Mouse (Mus musculus) lung, embryonic 16.5 days (tissue): ENCODE results near the gene Troap. TPM values are rescaled to one million over a fixed set of nuclear protein-coding genes. Genes with fewer than 3 reads are reported as not detected.

Source experiments
- ATAC-seq: fragments of 200-750 bp; cut with Nextera tagmentation; 2 replicates; pipeline ENCODE4 v1.8.0; 2017; ENCODE audit warnings: low read depth, mild to moderate bottlenecking, moderate library complexity
- H3K27ac ChIP-seq: fragments of 300-500 bp; sonication (generic); 2 replicates; pipeline ENCODE4 v1.5.1; 2014; ENCODE audit warnings: mild to moderate bottlenecking, control low read depth, low read length
- H3K27me3 ChIP-seq: fragments of 300-500 bp; sonication (generic); 2 replicates; pipeline ENCODE4 v1.6.1; 2014; ENCODE audit warnings: low read depth, low read length, mixed read lengths; ENCODE audit not compliant: control insufficient read depth, insufficient read depth
- H3K36me3 ChIP-seq: fragments of 300-500 bp; sonication (generic); 2 replicates; pipeline ENCODE4 v1.6.1; 2014; ENCODE audit warnings: low read length; ENCODE audit not compliant: control insufficient read depth, insufficient read depth
- H3K4me1 ChIP-seq: fragments of 300-500 bp; sonication (generic); replicated peaks from 2 replicates; pipeline ENCODE4 v1.6.1; 2014; ENCODE audit warnings: low read length, mixed read lengths; ENCODE audit not compliant: control insufficient read depth, insufficient read depth
- H3K4me2 ChIP-seq: fragments of 300-500 bp; sonication (generic); 2 replicates; pipeline ENCODE4 v1.6.1; 2014; ENCODE audit warnings: low read depth, low read length, control low read depth
- H3K4me3 ChIP-seq: fragments of 300-500 bp; sonication (generic); 2 replicates; pipeline ENCODE4 v1.5.1; 2014; ENCODE audit warnings: mild to moderate bottlenecking, low read length, control low read depth
- H3K9ac ChIP-seq: fragments of 300-500 bp; sonication (generic); 2 replicates; pipeline ENCODE4 v1.6.1; 2014; ENCODE audit warnings: low read length, control low read depth
- H3K9me3 ChIP-seq: fragments of 300-500 bp; sonication (generic); 2 replicates; pipeline ENCODE4 v1.6.1; 2016; ENCODE audit warnings: low read length; ENCODE audit not compliant: control insufficient read depth
- WGBS: fragments of 180-500 bp; shearing (Covaris S2); extraction: QIAGEN DNeasy Blood & Tissue Kit; methylation state at CpG from one replicate; pipeline ENCODE4 v1.1.7; 2014; 5-methylcytosine and 5-hydroxymethylcytosine counted together
- polyA plus RNA-seq: library from polyadenylated mRNA; unstranded; fragments of >200 nt; fragmentation: Nextera tagmentation; extraction: Ambion mirVana; gene quantifications from 2 replicates; pipeline ENCODE4 v1.2.1, GENCODE M21; 2015

Troap gene
- polyA plus RNA-seq, 1 experiment from 2014 or later, result 39.5 TPM

DNA sequence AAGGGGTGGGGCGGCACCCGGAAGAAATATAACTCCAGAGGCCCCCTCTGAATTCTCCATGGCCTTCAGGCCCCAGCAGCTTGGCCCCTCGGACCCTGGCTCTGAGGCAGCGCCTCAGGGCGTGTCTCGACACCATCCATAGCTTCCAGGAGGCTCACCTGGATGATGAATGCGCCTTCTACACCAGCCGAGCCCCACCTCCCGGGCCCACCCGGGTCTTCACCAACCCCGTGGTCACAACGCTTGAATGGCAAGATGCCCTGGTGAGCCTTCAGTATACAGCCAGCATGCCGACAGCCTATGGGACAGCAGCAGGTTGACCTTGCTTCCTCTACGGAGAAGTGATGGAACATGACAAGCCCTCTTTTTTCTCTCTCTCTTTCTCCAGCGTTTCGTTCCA lies 8.5 kb downstream of the Troap start:
- Histone ChIP-seq H3K9me3 (no peaks in the 10 kb centered on the region), H3K36me3 (peaks cover 29% of the 10 kb centered on the region), H3K4me1 (peaks cover 13% of the 10 kb centered on the region), H3K4me2 (no peak overlapping the region), H3K27me3 (peaks cover 32% of the 10 kb centered on the region), H3K27ac (no peak overlapping the region), H3K9ac (no peak overlapping the region), H3K4me3 (no peak overlapping the region)
- no peak for ATAC-seq
- 84% methylated on average over 16 of the region's 16 CpGs for WGBS

DNA sequence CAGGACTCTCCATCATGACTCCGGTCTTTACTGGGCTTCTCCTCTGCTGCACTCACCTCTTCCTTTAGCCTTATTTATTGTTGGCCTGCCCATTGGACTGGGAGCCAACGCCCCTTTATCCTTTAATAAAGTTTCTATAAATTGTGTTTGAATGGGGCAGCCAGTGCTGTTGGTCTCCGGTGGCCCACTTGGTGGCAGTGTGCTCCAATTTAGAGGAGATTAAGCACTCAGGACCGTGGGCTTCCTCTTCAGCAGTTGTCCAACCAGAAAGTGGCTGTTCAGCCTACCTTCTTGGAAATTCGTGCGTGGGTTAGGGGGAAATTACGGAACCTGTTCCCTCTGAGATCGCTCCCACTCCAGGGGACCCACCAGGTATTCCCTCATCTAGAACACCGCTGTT lies 8.9 kb downstream of the Troap start:
- Histone ChIP-seq H3K4me2 (no peak overlapping the region), H3K4me1 (peaks cover 12% of the 10 kb centered on the region), H3K27me3 (peaks cover 36% of the 10 kb centered on the region), H3K9ac (no peak overlapping the region), H3K9me3 (no peaks in the 10 kb centered on the region), H3K27ac (no peak overlapping the region), H3K36me3 (peaks cover 26% of the 10 kb centered on the region), H3K4me3 (no peak overlapping the region)
- 0 out of 2 replicates have a peak, but pooled peaks have one; percentile 34 for ATAC-seq
- 63% methylated on average over 9 of the region's 9 CpGs for WGBS

DNA sequence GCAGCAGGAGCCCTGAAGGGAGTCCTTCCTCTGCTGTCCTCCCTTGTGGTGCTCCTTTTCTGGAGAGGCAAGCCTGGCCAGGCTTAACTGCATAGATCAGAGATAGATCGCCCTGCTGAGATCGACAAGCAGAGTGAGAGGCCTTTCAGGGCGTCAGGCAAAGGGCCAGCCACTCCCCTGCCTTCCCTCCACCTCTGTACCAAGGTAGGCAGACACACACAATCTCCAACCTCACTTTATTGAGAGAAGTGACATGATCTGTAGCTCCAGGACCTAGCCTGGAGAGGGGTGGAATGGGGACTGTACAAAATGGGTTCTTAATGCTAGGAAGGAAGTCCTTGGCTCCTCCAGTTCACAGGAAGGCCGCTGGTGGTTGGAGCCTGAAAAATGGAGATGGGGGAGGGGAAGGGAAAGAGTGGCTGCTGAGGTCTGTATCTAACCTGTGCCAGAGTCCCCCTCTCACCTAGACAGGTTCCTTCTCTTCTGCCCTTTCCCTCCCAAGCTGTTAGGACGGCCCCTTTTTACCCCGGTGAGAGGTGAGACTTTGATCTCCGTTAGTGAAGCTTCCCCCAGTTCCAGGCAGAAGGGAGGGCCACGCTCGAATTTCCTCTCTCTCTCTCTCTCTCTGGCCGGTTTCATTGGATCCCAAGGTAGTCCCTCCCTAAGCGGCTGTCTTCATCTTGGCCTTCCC lies 9.6 kb downstream of the Troap start:
- H3K9me3 ChIP-seq, result no peaks in the 10 kb centered on the region
- ATAC-seq, result no peak
- peaks cover 12% of the 10 kb centered on the region for H3K4me1 ChIP-seq
- WGBS, result 6% methylated on average over 11 of the region's 11 CpGs
- peaks cover 44% of the 10 kb centered on the region for H3K27me3 ChIP-seq
- no peak overlapping the region for H3K9ac ChIP-seq
- no peak overlapping the region for H3K27ac ChIP-seq
- H3K4me3 ChIP-seq, result no peak overlapping the region; the same call in 1 of the 2 replicates
- H3K4me2 ChIP-seq, result peak overlapping the region; percentile 17
- peaks cover 22% of the 10 kb centered on the region for H3K36me3 ChIP-seq

DNA sequence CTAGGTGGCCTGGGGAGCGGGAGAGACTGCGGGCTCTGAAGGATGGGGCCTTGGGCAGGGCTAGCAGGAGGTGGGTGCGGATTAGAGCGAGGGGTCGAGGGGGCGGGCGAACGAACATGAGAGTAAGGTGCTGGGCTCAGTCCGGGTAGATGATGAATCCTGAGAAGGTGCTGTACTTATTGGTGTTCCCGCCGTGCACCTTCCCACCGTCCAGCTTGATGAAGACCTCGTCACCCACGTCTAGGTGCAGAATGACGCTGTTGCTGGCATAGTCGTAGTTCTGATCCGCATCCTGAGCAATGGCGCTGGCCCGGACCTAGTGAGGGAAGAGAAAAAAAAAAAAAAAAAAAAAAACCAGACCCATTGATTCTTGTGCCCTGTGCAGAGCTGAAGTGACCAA lies 10.2 kb downstream of the Troap start:
- Histone ChIP-seq H3K4me2 (peak overlapping the region; percentile 17), H3K36me3 (peaks cover 22% of the 10 kb centered on the region), H3K4me3 (no peak overlapping the region), H3K27me3 (peaks cover 50% of the 10 kb centered on the region), H3K9ac (no peak overlapping the region), H3K9me3 (no peaks in the 10 kb centered on the region), H3K4me1 (peaks cover 12% of the 10 kb centered on the region), H3K27ac (no peak overlapping the region)
- 16% methylated on average over 19 of the region's 19 CpGs for WGBS
- no peak for ATAC-seq

DNA sequence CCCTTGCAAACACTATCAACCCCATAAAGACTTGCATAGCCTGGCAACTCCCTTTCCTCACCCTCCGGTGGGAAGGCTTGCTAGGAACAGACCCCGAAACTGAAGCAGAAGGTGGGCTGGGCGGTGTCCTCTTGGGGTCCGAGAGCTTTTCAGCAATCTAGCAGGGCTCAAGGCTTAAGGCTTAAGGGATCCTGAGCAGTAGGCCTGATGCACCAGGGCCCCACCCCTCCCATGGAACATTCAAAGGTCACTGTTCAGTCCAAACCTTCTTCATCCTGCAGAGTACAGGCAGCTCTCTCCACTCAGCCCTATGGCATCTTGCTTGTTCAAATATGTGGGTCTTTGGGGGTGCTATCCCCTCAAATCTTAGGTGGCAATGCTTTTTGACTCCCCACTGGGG lies 11.6 kb downstream of the Troap start:
- no peaks in the 10 kb centered on the region for H3K9me3 ChIP-seq
- no peak overlapping the region for H3K9ac ChIP-seq
- H3K4me2 ChIP-seq, result no peak overlapping the region
- ATAC-seq, result no peak
- H3K27me3 ChIP-seq, result peaks cover 63% of the 10 kb centered on the region
- H3K27ac ChIP-seq, result no peak overlapping the region
- H3K36me3 ChIP-seq, result peaks cover 19% of the 10 kb centered on the region
- WGBS, result 81% methylated on average over 4 of the region's 4 CpGs
- H3K4me3 ChIP-seq, result no peak overlapping the region
- H3K4me1 ChIP-seq, result peaks cover 12% of the 10 kb centered on the region

DNA sequence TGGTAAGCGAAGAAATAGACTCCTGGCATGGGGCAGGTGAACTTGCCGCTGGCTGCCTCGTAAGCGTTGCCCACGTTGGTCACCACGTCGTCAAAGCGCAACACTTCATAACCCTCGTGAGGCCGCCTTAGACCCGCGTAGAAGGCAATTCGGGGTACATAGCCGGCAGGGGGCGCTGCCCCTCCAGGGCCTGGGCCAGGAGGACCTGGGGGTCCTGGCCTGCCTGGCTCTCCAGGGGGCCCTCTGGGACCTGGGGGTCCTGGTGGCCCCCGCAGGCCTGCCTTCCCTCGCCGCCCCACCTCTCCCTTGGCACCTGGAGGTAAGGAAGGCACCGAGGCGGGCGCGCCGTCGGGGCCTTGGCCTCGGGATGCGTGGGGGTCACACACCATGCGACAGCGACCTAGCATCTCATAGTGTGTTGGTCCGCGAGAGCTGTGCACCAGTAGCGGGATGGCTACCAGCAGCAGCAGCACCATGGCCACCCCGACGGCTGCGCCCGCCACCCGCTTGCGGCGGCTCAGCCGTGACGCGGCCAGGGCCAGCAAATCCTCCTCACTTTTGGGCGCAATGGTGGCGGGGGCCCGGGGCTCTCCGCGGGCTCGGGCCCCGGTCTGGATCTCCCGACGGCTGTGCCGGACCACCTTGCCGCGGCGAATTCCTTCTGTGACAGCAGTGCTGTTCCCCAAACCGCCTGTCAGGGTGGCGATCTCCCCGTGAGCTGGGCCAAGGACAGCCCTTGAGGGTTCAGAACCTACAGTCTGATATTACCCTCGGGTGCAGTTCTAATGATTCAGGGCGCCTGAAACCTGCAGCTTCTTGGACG lies 13.1 kb downstream of the Troap start, which contains the start of gene C1ql4:
C1ql4 (minus strand) TSS at position 565 of the 823 bp plus-strand sequence.
- ATAC-seq, result no peak
- peaks cover 12% of the 10 kb centered on the region for H3K4me1 ChIP-seq
- H3K27me3 ChIP-seq, result peaks cover 76% of the 10 kb centered on the region
- H3K9me3 ChIP-seq, result no peaks in the 10 kb centered on the region
- WGBS, result 7% methylated on average over 60 of the region's 60 CpGs
- H3K27ac ChIP-seq, result no peak within 1 kb of the TSS
- H3K9ac ChIP-seq, result no peak within 1 kb of the TSS
- peak within 1 kb of the TSS; percentile 33 for H3K4me3 ChIP-seq
- peaks cover 8% of the 10 kb centered on the region for H3K36me3 ChIP-seq
- peak within 1 kb of the TSS; percentile 51 for H3K4me2 ChIP-seq

DNA sequence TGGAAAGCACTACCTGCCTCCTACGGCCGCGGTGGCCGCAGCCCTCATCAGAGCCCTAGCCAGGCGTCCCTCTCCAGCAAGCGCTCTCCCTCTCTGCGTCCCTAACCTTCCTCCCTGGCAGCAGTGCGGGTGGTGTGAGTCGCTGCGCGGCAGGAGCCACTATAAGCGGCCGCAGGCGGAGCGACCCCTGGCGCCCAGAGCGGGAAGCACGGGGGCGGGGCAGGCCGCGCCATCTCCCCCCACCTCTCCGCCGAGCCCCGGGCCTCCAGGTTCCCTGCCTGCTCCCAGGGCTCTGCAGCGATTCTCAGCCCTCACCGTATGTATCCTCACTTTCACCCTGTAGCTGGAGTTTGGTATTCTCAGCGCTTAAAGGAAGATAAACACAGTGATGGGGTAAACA lies 13.9 kb downstream of the Troap start:
- ATAC-seq, result peak; percentile 83
- Histone ChIP-seq H3K9me3 (no peaks in the 10 kb centered on the region), H3K9ac (no peak overlapping the region), H3K36me3 (no peaks in the 10 kb centered on the region), H3K27ac (no peak overlapping the region), H3K4me2 (peak overlapping the region; percentile 51), H3K4me1 (peaks cover 12% of the 10 kb centered on the region), H3K4me3 (peak overlapping the region; percentile 33), H3K27me3 (peaks cover 83% of the 10 kb centered on the region)
- under 1% methylated on average over 27 of the region's 27 CpGs for WGBS

DNA sequence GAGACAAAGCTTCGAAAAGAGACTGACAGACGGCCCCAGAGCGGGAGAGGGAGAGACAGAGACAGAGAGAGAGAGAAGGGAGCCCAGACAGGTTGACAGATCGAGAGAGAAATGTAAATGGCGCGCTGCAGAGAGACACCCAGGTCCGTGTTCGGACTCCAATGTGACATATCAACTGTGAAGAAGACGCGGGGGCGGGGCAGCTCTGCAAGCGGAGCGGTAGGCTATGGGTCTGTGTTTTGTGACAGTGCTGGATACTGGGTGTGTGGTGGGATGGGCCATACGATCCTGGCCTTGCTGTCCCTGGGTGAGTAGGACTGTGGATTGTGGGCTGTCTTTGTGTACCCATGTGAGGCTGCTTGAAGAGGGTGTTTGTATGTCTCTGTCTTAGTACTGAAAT lies 14.7 kb downstream of the Troap start:
- no peak overlapping the region for H3K9ac ChIP-seq
- H3K36me3 ChIP-seq, result no peaks in the 10 kb centered on the region
- H3K4me3 ChIP-seq, result no peak overlapping the region
- no peaks in the 10 kb centered on the region for H3K9me3 ChIP-seq
- no peak for ATAC-seq
- WGBS, result 13% methylated on average over 14 of the region's 14 CpGs
- H3K27me3 ChIP-seq, result peaks cover 88% of the 10 kb centered on the region
- no peak overlapping the region for H3K27ac ChIP-seq
- H3K4me1 ChIP-seq, result peaks cover 14% of the 10 kb centered on the region
- H3K4me2 ChIP-seq, result no peak overlapping the region; the same call in 1 of the 2 replicates

DNA sequence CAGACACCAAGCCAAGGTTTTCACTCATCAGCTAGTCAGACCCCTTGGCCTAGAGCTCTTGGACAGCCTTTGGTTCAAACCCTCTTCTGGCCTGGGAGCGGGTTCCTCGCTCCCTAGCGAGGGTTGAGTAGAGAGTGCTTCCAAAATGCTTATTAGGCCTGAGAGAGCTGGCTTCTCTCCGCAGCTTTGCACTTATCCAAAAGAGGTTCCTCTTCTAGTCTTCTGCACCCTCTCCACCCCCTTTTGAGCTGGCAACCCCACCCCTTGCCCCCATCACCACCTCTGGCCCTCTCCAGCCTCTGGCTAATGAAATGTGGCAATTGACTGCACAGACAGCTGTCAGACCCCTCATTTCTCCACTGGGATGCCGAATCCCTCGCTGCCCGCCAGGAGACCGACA lies 18.5 kb downstream of the Troap start, which contains the start of gene Dnajc22:
Dnajc22 (plus strand) TSS at position 301 of the 400 bp plus-strand sequence.
- H3K27ac ChIP-seq, result no peak within 1 kb of the TSS
- no peak for ATAC-seq
- H3K4me2 ChIP-seq, result peak within 1 kb of the TSS; percentile 86
- 43% methylated on average over 8 of the region's 8 CpGs for WGBS
- peaks cover 93% of the 10 kb centered on the region for H3K27me3 ChIP-seq
- H3K9ac ChIP-seq, result peak within 1 kb of the TSS; percentile 61
- H3K36me3 ChIP-seq, result no peaks in the 10 kb centered on the region
- peaks cover 30% of the 10 kb centered on the region for H3K4me1 ChIP-seq
- H3K4me3 ChIP-seq, result peak within 1 kb of the TSS; percentile 48
- no peaks in the 10 kb centered on the region for H3K9me3 ChIP-seq
